ENCODE assay signal across 7 mouse cellular contexts in genomic region chr11:17211258-17212140, GRCm38 (mm10). TPM values are rescaled to one million over a fixed set of nuclear protein-coding genes. Genes with fewer than 3 reads are reported as not detected.
DNase-seq lines count a peak whose midpoint lies in the region; ATAC-seq lines count a peak whose summit lies in the region.

Gene Pno1 (minus strand): TSS chr11:17211568.

- H3K4me3 ChIP-seq in intestine, embryonic 15.5 days (replicated peaks) = peak within 1 kb of the TSS; percentile 98
- H3K4me3 ChIP-seq in midbrain, embryonic 10.5 days = peak within 1 kb of the TSS; percentile 92

- intact Hi-C loops in gastrocnemius, postnatal 36 days (cut with DNase I) = loop anchor here (5.0 kb wide), 1 partner anchor 49 kb away; no protein-coding TSS in a partner anchor
- intact Hi-C loops in left cerebral cortex, postnatal 25 days (cut with DNase I) = loop anchor here (1.0 to 5.0 kb wide), 2 partner anchors 52 to 129 kb away; partner anchors contain the start of gene Ppp3r1

- H3K36me3 ChIP-seq in intestine, embryonic 15.5 days = peaks cover 3% of the 10 kb centered on the region; the same call in 1 of the 2 replicates
- peaks cover 30% of the 10 kb centered on the region for H3K36me3 ChIP-seq in midbrain, embryonic 10.5 days

- peaks cover 14% of the 10 kb centered on the region for H3K4me1 ChIP-seq in intestine, embryonic 15.5 days (replicated peaks)
- H3K4me1 ChIP-seq in midbrain, embryonic 10.5 days = peaks cover 26% of the 10 kb centered on the region

- no peaks in the 10 kb centered on the region for H3K9me3 ChIP-seq in intestine, embryonic 15.5 days
- no peaks in the 10 kb centered on the region for H3K9me3 ChIP-seq in midbrain, embryonic 10.5 days (replicated peaks)

- peak; percentile 99 for ATAC-seq in intestine, embryonic 15.5 days

- H3K9ac ChIP-seq in intestine, embryonic 15.5 days = peak within 1 kb of the TSS; percentile 69

- H3K27me3 ChIP-seq in intestine, embryonic 15.5 days (replicated peaks) = no peaks in the 10 kb centered on the region
- H3K27me3 ChIP-seq in midbrain, embryonic 10.5 days (ENCODE audit: low read depth, poor library complexity, severe bottlenecking) = no peaks in the 10 kb centered on the region

- DNase-seq in adrenal gland, adult 2 months = peak; percentile 96
- peak; percentile 91 for DNase-seq in embryo, embryonic 11.5 days (ENCODE audit: low read depth, low spot score)
- DNase-seq in gastrocnemius, postnatal 36 days = peak; percentile 97
- peak; percentile 96 to 98 for DNase-seq in left cerebral cortex, postnatal 25 days (ENCODE audit: low spot score in 2 of 2)
- peak; percentile 96 for DNase-seq in midbrain, embryonic 10.5 days (ENCODE audit: low spot score)
- DNase-seq in right cerebral cortex, postnatal 4 days = peak; percentile 97

- WGBS in intestine, embryonic 15.5 days = under 1% methylated on average over 65 of the region's 65 CpGs
- under 1% methylated on average over 65 of the region's 65 CpGs for WGBS in midbrain, embryonic 10.5 days

- H3K27ac ChIP-seq in intestine, embryonic 15.5 days = peak within 1 kb of the TSS; percentile 71; the same call in 1 of the 2 replicates
- H3K27ac ChIP-seq in midbrain, embryonic 10.5 days (replicated peaks) = peak within 1 kb of the TSS; percentile 98

- H3K4me2 ChIP-seq in intestine, embryonic 15.5 days (replicated peaks) = peak within 1 kb of the TSS; percentile 59

RNA-seq across cellular contexts. Expression of gene Pno1, which starts in this region (rescaled TPM):
- total RNA-seq in adrenal gland, adult 2 months (2021) = 10 to 100 TPM; 57.1 to 62.5 TPM
- polyA plus RNA-seq in adrenal gland, adult 2 months (2012; rRNA removed) = 2.7 and 2.9 TPM in 2 replicates
- 10 to 100 TPM; 42.6 to 45.7 TPM for total RNA-seq in gastrocnemius, postnatal 36 days (2021)
- polyA plus RNA-seq in intestine, embryonic 15.5 days (2015; fragmentation: Nextera tagmentation; extraction: Ambion mirVana) = 80.1 and 89.9 TPM in 2 replicates
- total RNA-seq in left cerebral cortex, postnatal 25 days (2021) = 10 to 100 TPM; 23.8 to 26.0 TPM
- 94.6 and 123 TPM in 2 replicates for polyA plus RNA-seq in midbrain, embryonic 10.5 days (2016; fragmentation: Nextera tagmentation; extraction: Ambion mirVana)

Comparison
In these comparisons a context has a peak if more than half of its experiments do, and no peak if none do; other contexts are left out.
1. Peak in every context shown above with its lines: DNase-seq, ATAC-seq, H3K4me3 ChIP-seq and H3K27ac ChIP-seq.
2. RNA of gene Pno1 (polyA plus RNA-seq): 94.6 to 123 TPM in midbrain, embryonic 10.5 days and 80.1 to 89.9 TPM in intestine, embryonic 15.5 days; 2.7 to 2.9 TPM in adrenal gland, adult 2 months; every median in the first group is over 10 times any median in the second.